Mouse (Mus musculus): Measurements from ENCODE around the gene Mageb5. TPM values are rescaled to one million over a fixed set of nuclear protein-coding genes. Genes with fewer than 3 reads are reported as not detected.
"Not testable (repeated sequence)": the region's sequence is repeated elsewhere in the genome, so short reads cannot be mapped to it uniquely, and the experiment has no call there.

Mageb5 gene
- polyA plus RNA-seq (2012; rRNA removed), result not detected in 2 replicates

DNA sequence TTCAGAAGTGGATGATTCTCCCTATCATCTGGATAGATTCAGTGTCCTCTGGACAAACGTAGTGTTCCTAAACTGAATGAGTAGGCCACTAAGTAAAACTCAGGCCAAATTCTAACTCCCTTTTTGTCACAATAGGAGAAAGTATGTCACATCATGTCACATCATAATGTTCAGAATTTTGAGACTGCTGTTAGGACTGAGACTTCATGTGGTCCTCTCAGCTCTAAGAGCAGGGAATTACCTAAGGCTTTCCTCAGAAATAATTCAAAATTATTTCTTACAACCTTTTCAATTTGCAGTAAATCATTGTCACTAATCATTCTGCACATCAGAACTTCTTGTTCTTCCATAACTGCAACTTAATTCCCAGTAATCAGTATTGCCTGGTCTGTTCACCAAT is at the start of gene Mageb5:
Gene Mageb5, minus strand, starts transcription at position 101 of the 400 bp plus-strand sequence.
- H3K27ac ChIP-seq (ENCODE audit: insufficient read depth, low read length); H3K4me3 ChIP-seq (replicated peaks; ENCODE audit: insufficient read depth, low read depth, low read length); H3K4me1 ChIP-seq (ENCODE audit: control insufficient read depth, insufficient read depth, low read length); DNase-seq; H3K27me3 ChIP-seq (ENCODE audit: control insufficient read depth, insufficient read depth, low read length): not testable (repeated sequence)
- WGBS, result 71% methylated on average over 1 of the region's 1 CpGs

DNA sequence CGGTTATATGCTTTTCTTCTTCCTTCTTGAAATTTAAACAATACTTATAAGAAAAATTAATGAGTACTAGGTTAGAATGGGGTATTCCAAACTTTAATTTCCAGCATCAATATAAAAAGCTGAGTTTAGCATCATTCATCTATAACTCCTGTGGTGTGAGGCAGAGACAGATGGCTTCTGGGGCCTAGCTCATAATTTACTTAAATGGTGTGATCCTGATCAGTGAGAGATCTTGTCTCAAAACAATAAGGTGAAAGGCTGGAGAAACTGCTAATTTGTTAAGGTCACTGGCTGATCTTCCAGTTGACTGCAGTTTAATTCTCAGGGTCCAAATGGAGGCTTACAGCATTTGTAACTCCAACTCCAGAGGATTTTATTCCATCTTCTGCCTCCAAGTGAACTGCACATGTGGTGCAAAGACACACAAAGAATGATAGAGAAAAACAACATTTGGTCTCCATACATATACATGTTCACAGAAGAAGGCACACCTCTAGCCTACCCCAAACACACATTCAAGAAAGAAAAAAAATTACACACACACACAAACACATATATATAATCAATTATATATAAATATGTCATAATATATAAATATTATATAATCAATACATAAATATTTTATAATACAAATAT is 23.1 kb downstream of the Mageb5 start:
- H3K4me3 ChIP-seq (replicated peaks; ENCODE audit: insufficient read depth, low read depth, low read length); H3K27ac ChIP-seq (ENCODE audit: insufficient read depth, low read length); H3K27me3 ChIP-seq (ENCODE audit: control insufficient read depth, insufficient read depth, low read length); DNase-seq; H3K4me1 ChIP-seq (ENCODE audit: control insufficient read depth, insufficient read depth, low read length): not testable (repeated sequence)
- WGBS, result no CpG with 5 or more reads among the region's 1 CpGs

Other genes starting within 250 kb of the Mageb5 start
- gene 1700084M14Rik, start 207.1 kb downstream of the Mageb5 start, polyA plus RNA-seq (2012; rRNA removed), result not detected in 2 replicates
- gene Gm14781, start 150.8 kb downstream of the Mageb5 start, polyA plus RNA-seq (2012; rRNA removed), result not detected in 2 replicates
- not detected in 2 replicates for gene Mageb1, start 233.3 kb upstream of the Mageb5 start, polyA plus RNA-seq (2012; rRNA removed)